Mouse (Mus musculus) brown adipose tissue, adult 24 weeks (tissue): ENCODE results near the gene Gimap4. TPM values are rescaled to one million over a fixed set of nuclear protein-coding genes. Genes with fewer than 3 reads are reported as not detected.

Experiments
- H3K27ac ChIP-seq: fragments of 200-500 bp; replicated peaks from 2 replicates; pipeline ENCODE4 v1.5.1; 2012; ENCODE audit warnings: low read depth, mild to moderate bottlenecking, low read length
- H3K4me1 ChIP-seq: fragments of 200-500 bp; 2 replicates; pipeline ENCODE4 v1.6.1; 2012; ENCODE audit warnings: low read length, mixed read lengths; ENCODE audit not compliant: control insufficient read depth, insufficient read depth, insufficient read length
- H3K4me3 ChIP-seq: fragments of 200-500 bp; 2 replicates; pipeline ENCODE4 v1.5.1; 2012; ENCODE audit warnings: low read depth, mild to moderate bottlenecking, low read length, moderate library complexity; ENCODE audit not compliant: insufficient read depth
- polyA plus RNA-seq: library from polyadenylated mRNA; stranded (reverse); fragments of >200 nt; gene quantifications from 2 replicates; pipeline ENCODE4 v1.2.4, GENCODE M21; 2012; ENCODE audit not compliant: missing spikeins, insufficient read depth, insufficient read length

Gene Gimap4
- polyA plus RNA-seq, 1 experiment = 13.3 TPM

GRCm38 (mm10) chr6:48741273-48741672 lies 56.9 kb downstream of the Gimap4 start:
- H3K27ac ChIP-seq = peak overlapping the region; percentile 66
- H3K4me1 ChIP-seq = peaks cover 12% of the 10 kb centered on the region
- H3K4me3 ChIP-seq = peak overlapping the region; percentile 59

Other genes with a start within 250 kb of the Gimap4 start
- 41.3 and 44.0 TPM in 2 replicates for gene Zfp467, start 238.7 kb upstream of the Gimap4 start, polyA plus RNA-seq
- gene Sspo, start 236.3 kb upstream of the Gimap4 start, polyA plus RNA-seq = 0.25 TPM in 1 of 2 replicates, not detected in the other
- 3.1 and 4.0 TPM in 2 replicates for gene Atp6v0e2, start 146.9 kb upstream of the Gimap4 start, polyA plus RNA-seq
- 9.1 and 22.4 TPM in 2 replicates for gene Lrrc61, start 129.8 kb upstream of the Gimap4 start, polyA plus RNA-seq
- 260 and 356 TPM in 2 replicates for gene Rarres2, start 111.8 kb upstream of the Gimap4 start, polyA plus RNA-seq
- not detected in 2 replicates for gene Gm45021, start 94.9 kb upstream of the Gimap4 start, polyA plus RNA-seq
- 14.1 and 17.4 TPM in 2 replicates for gene Repin1, start 90.7 kb upstream of the Gimap4 start, polyA plus RNA-seq
- not detected in 2 replicates for gene Gm44965, start 90.6 kb upstream of the Gimap4 start, polyA plus RNA-seq
- 1.2 and 2.3 TPM in 2 replicates for gene Zfp775, start 82.5 kb upstream of the Gimap4 start, polyA plus RNA-seq
- gene AI854703, start 57.8 kb upstream of the Gimap4 start, polyA plus RNA-seq = 2.3 and 2.9 TPM in 2 replicates
- 3.4 and 5.1 TPM in 2 replicates for gene Gimap8, start 37.3 kb upstream of the Gimap4 start, polyA plus RNA-seq
- gene Gimap9, start 8.4 kb upstream of the Gimap4 start, polyA plus RNA-seq = 2.5 and 5.9 TPM in 2 replicates
- gene Gimap6, start 23.7 kb downstream of the Gimap4 start, polyA plus RNA-seq = 27.2 and 40.0 TPM in 2 replicates
- gene Gm28053, start 34.1 kb downstream of the Gimap4 start, polyA plus RNA-seq = not detected in 2 replicates
- gene Gimap7, start 34.1 kb downstream of the Gimap4 start, polyA plus RNA-seq = not detected in 2 replicates
- 2.0 and 3.2 TPM in 2 replicates for gene Gimap1, start 54.5 kb downstream of the Gimap4 start, polyA plus RNA-seq
- gene Gimap5, start 61.6 kb downstream of the Gimap4 start, polyA plus RNA-seq = 2.2 and 2.5 TPM in 2 replicates
- gene Gimap3, start 86.3 kb downstream of the Gimap4 start, polyA plus RNA-seq = 0.75 and 0.79 TPM in 2 replicates
- 6.5 and 13.7 TPM in 2 replicates for gene Tmem176a, start 156.4 kb downstream of the Gimap4 start, polyA plus RNA-seq
- gene Tmem176b, start 156.9 kb downstream of the Gimap4 start, polyA plus RNA-seq = 17.6 and 21.0 TPM in 2 replicates
- not detected in 2 replicates for gene Aoc1, start 188.3 kb downstream of the Gimap4 start, polyA plus RNA-seq
- 0.46 TPM in 1 of 2 replicates, not detected in the other for gene 1600015I10Rik, start 245.3 kb downstream of the Gimap4 start, polyA plus RNA-seq